Mouse (Mus musculus): ENCODE measurements around the gene Eif2d. TPM values are rescaled to one million over a fixed set of nuclear protein-coding genes. Genes with fewer than 3 reads are reported as not detected.

Eif2d gene
- polyA plus RNA-seq, 1 experiment from 2014 or later, result 55.7 TPM

GRCm38 (mm10) chr1:131199976-131200375 lies 47.0 kb downstream of the Eif2d start:
- no peak overlapping the region for H3K27ac ChIP-seq (ENCODE audit: low read depth, low read length)
- 67% methylated on average over 12 of the region's 12 CpGs for WGBS

DNA sequence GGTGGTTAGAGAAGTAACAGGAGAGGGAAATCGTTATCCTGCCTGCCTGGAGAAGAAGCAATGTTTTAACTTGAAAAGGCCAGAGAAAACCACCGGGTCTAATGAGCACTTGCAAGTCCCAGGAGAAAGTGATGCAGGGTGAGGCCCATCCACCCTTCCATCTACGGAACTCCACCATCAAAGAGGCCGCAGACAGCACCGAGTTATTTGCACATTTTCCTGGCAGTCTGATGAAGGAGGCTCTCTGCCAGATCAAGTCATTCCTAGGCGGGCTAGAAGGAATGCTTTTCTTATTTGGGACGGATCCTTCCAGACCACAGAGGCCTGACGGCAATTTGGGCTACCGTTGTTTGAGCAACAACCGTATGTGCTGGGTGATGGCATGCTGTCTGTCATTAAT lies 47.6 kb downstream of the Eif2d start:
- H3K27me3 ChIP-seq (ENCODE audit: control insufficient read depth, insufficient read depth, low read length), result no peaks in the 10 kb centered on the region
- peak; percentile 56 for DNase-seq (ENCODE audit: low spot score, missing footprints)
- H3K4me3 ChIP-seq (ENCODE audit: low read depth, low read length), result no peak overlapping the region
- no peak overlapping the region for H3K9ac ChIP-seq (ENCODE audit: low read length)
- H3K4me2 ChIP-seq, result no peak overlapping the region
- H3K9me3 ChIP-seq (ENCODE audit: control insufficient read depth, low read length), result no peaks in the 10 kb centered on the region
- no peaks in the 10 kb centered on the region; the same call in 1 of the 2 replicates for H3K4me1 ChIP-seq (ENCODE audit: control insufficient read depth, insufficient read depth, low read length)
- 82% methylated on average over 10 of the region's 10 CpGs for WGBS
- ATAC-seq (ENCODE audit: low FRiP score), result no peak
- no peaks in the 10 kb centered on the region for H3K36me3 ChIP-seq (ENCODE audit: control insufficient read depth, insufficient read depth, low read length)
- no peak overlapping the region for H3K27ac ChIP-seq (ENCODE audit: low read depth, low read length)

More at GRCm38 (mm10) chr1:131199976-131200375, 47.0 kb downstream of the Eif2d start:
- no peak overlapping the region for H3K9ac ChIP-seq (ENCODE audit: low read length)
- no peaks in the 10 kb centered on the region; the same call in 1 of the 2 replicates for H3K4me1 ChIP-seq (ENCODE audit: control insufficient read depth, insufficient read depth, low read length)
- H3K36me3 ChIP-seq (ENCODE audit: control insufficient read depth, insufficient read depth, low read length), result no peaks in the 10 kb centered on the region
- H3K27me3 ChIP-seq (ENCODE audit: control insufficient read depth, insufficient read depth, low read length), result no peaks in the 10 kb centered on the region
- no peak for ATAC-seq (ENCODE audit: low FRiP score)
- no peak overlapping the region for H3K4me3 ChIP-seq (ENCODE audit: low read depth, low read length)
- H3K9me3 ChIP-seq (ENCODE audit: control insufficient read depth, low read length), result no peaks in the 10 kb centered on the region
- DNase-seq (ENCODE audit: low spot score, missing footprints), result peak; percentile 77
- H3K4me2 ChIP-seq, result no peak overlapping the region

DNA sequence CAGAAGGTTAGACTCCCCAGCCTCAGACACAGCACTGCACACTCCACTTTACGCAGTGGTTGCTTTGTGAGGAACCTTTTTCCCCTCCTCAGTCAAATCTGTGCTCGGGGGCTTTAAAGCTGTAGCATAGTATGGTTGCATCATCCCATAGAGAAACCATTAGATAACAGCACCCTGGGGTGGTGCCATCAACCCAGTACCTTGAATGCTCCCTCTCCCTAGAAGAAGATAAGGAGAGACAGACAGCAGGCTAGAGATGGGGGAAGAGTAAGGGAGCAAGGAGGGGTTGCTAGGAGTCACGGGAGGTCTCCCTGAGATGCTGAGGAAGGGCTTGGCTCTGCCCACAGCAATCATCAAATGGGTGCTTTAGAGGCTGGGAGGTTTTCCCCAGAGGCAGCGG lies 48.4 kb downstream of the Eif2d start:
- Histone ChIP-seq H3K27me3 (ENCODE audit: control insufficient read depth, insufficient read depth, low read length) (no peaks in the 10 kb centered on the region), H3K4me2 (no peak overlapping the region), H3K9ac (ENCODE audit: low read length) (no peak overlapping the region), H3K36me3 (ENCODE audit: control insufficient read depth, insufficient read depth, low read length) (no peaks in the 10 kb centered on the region), H3K9me3 (ENCODE audit: control insufficient read depth, low read length) (no peaks in the 10 kb centered on the region), H3K27ac (ENCODE audit: low read depth, low read length) (no peak overlapping the region), H3K4me1 (ENCODE audit: control insufficient read depth, insufficient read depth, low read length) (no peaks in the 10 kb centered on the region; the same call in 1 of the 2 replicates), H3K4me3 (ENCODE audit: low read depth, low read length) (no peak overlapping the region)
- DNase-seq (ENCODE audit: low spot score, missing footprints) (peak; percentile 75), ATAC-seq (ENCODE audit: low FRiP score) (no peak)
- 81% methylated on average over 4 of the region's 4 CpGs for WGBS

DNA sequence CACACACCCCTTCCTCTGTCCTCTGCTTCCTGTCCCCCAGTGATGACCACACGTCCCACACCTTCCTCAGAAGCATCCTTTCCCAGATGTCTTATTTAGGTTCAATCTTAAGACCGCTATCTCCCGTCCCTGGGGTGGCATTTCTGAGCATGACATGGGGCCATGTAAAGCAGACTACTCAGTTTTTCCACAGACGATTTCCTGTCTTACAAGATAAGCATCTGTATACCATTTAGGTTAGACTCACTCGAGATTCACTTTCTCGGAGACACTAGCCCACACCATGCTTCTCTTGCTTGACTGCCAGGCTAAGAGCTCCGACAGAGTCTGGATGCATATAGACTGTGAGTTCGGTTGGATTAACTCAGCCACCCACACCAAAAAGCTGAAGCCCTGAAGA lies 51.5 kb downstream of the Eif2d start:
- DNase-seq (ENCODE audit: low spot score, missing footprints) (peak; percentile 31), ATAC-seq (ENCODE audit: low FRiP score) (no peak)
- 81% methylated on average over 8 of the region's 8 CpGs for WGBS
- H3K4me2 ChIP-seq, result no peak overlapping the region
- no peaks in the 10 kb centered on the region for H3K27me3 ChIP-seq (ENCODE audit: control insufficient read depth, insufficient read depth, low read length)
- H3K9me3 ChIP-seq (ENCODE audit: control insufficient read depth, low read length), result no peaks in the 10 kb centered on the region
- H3K27ac ChIP-seq (ENCODE audit: low read depth, low read length), result no peak overlapping the region
- H3K4me1 ChIP-seq (ENCODE audit: control insufficient read depth, insufficient read depth, low read length), result no peaks in the 10 kb centered on the region
- H3K36me3 ChIP-seq (ENCODE audit: control insufficient read depth, insufficient read depth, low read length), result no peaks in the 10 kb centered on the region
- H3K9ac ChIP-seq (ENCODE audit: low read length), result no peak overlapping the region
- no peak overlapping the region for H3K4me3 ChIP-seq (ENCODE audit: low read depth, low read length)

GRCm38 (mm10) chr1:131206342-131206741 lies 53.4 kb downstream of the Eif2d start:
- Histone ChIP-seq H3K4me1 (ENCODE audit: control insufficient read depth, insufficient read depth, low read length) (no peaks in the 10 kb centered on the region), H3K36me3 (ENCODE audit: control insufficient read depth, insufficient read depth, low read length) (no peaks in the 10 kb centered on the region), H3K9ac (ENCODE audit: low read length) (no peak overlapping the region), H3K9me3 (ENCODE audit: control insufficient read depth, low read length) (no peaks in the 10 kb centered on the region), H3K27me3 (ENCODE audit: control insufficient read depth, insufficient read depth, low read length) (no peaks in the 10 kb centered on the region), H3K4me2 (no peak overlapping the region), H3K4me3 (ENCODE audit: low read depth, low read length) (no peak overlapping the region), H3K27ac (ENCODE audit: low read depth, low read length) (no peak overlapping the region)
- 84% methylated on average over 5 of the region's 5 CpGs for WGBS
- DNase-seq (ENCODE audit: low spot score, missing footprints), result no peak
- ATAC-seq (ENCODE audit: low FRiP score), result no peak

DNA sequence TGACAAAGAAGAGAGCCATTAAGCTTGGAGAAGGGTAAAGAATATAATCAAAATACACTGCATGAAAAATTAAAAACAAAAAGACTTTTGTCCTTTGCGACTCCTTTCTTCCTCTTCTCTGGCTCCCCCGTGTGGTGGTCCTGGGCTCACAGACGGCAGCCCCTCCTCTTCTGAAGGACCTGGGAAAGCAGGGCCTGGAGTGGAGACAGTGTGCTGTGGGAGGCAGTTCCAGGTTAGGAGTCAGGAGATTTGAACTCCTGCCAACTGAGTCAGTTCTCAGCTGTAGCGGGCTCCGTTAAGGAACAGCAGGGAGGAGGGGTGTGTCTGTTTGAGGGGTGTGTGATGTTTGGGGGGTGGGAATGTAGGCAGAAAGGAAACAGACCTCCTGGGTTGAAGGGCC lies 54.5 kb downstream of the Eif2d start:
- peak; percentile 61; the same call in 1 of the 2 replicates for ATAC-seq (ENCODE audit: low FRiP score)

GRCm38 (mm10) chr1:131208081-131208480 lies 55.1 kb downstream of the Eif2d start:
- Histone ChIP-seq H3K36me3 (ENCODE audit: control insufficient read depth, insufficient read depth, low read length) (no peaks in the 10 kb centered on the region), H3K9me3 (ENCODE audit: control insufficient read depth, low read length) (no peaks in the 10 kb centered on the region), H3K4me2 (no peak overlapping the region), H3K9ac (ENCODE audit: low read length) (no peak overlapping the region), H3K27ac (ENCODE audit: low read depth, low read length) (no peak overlapping the region), H3K4me1 (ENCODE audit: control insufficient read depth, insufficient read depth, low read length) (no peaks in the 10 kb centered on the region), H3K4me3 (ENCODE audit: low read depth, low read length) (no peak overlapping the region), H3K27me3 (ENCODE audit: control insufficient read depth, insufficient read depth, low read length) (no peaks in the 10 kb centered on the region)
- 86% methylated on average over 5 of the region's 5 CpGs for WGBS
- ATAC-seq (ENCODE audit: low FRiP score) (no peak), DNase-seq (ENCODE audit: low spot score, missing footprints) (no peak)

More for the DNA sequence above, 54.5 kb downstream of the Eif2d start:
- H3K9me3 ChIP-seq (ENCODE audit: control insufficient read depth, low read length), result no peaks in the 10 kb centered on the region
- H3K4me3 ChIP-seq (ENCODE audit: low read depth, low read length), result no peak overlapping the region
- 14% methylated on average over 5 of the region's 5 CpGs for WGBS
- no peak overlapping the region for H3K4me2 ChIP-seq
- no peaks in the 10 kb centered on the region for H3K4me1 ChIP-seq (ENCODE audit: control insufficient read depth, insufficient read depth, low read length)
- no peak overlapping the region for H3K9ac ChIP-seq (ENCODE audit: low read length)
- H3K36me3 ChIP-seq (ENCODE audit: control insufficient read depth, insufficient read depth, low read length), result no peaks in the 10 kb centered on the region
- no peaks in the 10 kb centered on the region for H3K27me3 ChIP-seq (ENCODE audit: control insufficient read depth, insufficient read depth, low read length)
- H3K27ac ChIP-seq (ENCODE audit: low read depth, low read length), result no peak overlapping the region
- DNase-seq (ENCODE audit: low spot score, missing footprints), result peak; percentile 92

DNA sequence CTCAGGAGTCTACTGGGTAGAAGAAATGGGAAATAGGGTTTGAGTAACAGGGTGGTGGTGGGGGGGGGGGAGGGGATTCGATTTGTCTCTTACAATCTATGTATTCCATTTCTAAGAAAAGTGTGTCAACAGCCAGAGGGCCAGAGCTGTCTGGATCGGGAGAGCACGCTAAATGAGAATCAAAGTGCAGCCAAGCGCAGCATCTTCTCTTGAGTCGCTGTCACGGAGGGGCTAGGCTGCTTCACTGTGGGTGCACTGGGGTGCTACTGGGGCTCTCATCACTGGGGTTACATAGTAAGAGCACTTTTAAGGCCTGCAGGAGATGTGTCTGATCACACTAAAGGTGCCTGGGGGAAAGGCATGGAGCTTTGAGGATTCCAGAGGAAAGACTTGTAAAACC lies 55.8 kb downstream of the Eif2d start:
- Histone ChIP-seq H3K36me3 (ENCODE audit: control insufficient read depth, insufficient read depth, low read length) (no peaks in the 10 kb centered on the region), H3K4me3 (ENCODE audit: low read depth, low read length) (no peak overlapping the region), H3K9me3 (ENCODE audit: control insufficient read depth, low read length) (no peaks in the 10 kb centered on the region), H3K4me2 (no peak overlapping the region), H3K27me3 (ENCODE audit: control insufficient read depth, insufficient read depth, low read length) (no peaks in the 10 kb centered on the region), H3K4me1 (ENCODE audit: control insufficient read depth, insufficient read depth, low read length) (no peaks in the 10 kb centered on the region), H3K27ac (ENCODE audit: low read depth, low read length) (no peak overlapping the region), H3K9ac (ENCODE audit: low read length) (no peak overlapping the region)
- DNase-seq (ENCODE audit: low spot score, missing footprints) (no peak), ATAC-seq (ENCODE audit: low FRiP score) (no peak)
- 66% methylated on average over 6 of the region's 6 CpGs for WGBS

- ATAC-seq (ENCODE audit: low FRiP score), result no peak
- Histone ChIP-seq H3K9me3 (ENCODE audit: control insufficient read depth, low read length) (no peaks in the 10 kb centered on the region), H3K4me1 (ENCODE audit: control insufficient read depth, insufficient read depth, low read length) (no peaks in the 10 kb centered on the region), H3K27ac (ENCODE audit: low read depth, low read length) (no peak overlapping the region), H3K36me3 (ENCODE audit: control insufficient read depth, insufficient read depth, low read length) (no peaks in the 10 kb centered on the region), H3K4me2 (no peak overlapping the region), H3K9ac (ENCODE audit: low read length) (no peak overlapping the region), H3K4me3 (ENCODE audit: low read depth, low read length) (no peak overlapping the region), H3K27me3 (ENCODE audit: control insufficient read depth, insufficient read depth, low read length) (no peaks in the 10 kb centered on the region)
- no peak for DNase-seq (ENCODE audit: low spot score, missing footprints)
- 71% methylated on average over 8 of the region's 8 CpGs for WGBS
Measured at GRCm38 (mm10) chr1:131209971-131210426, 57.0 kb downstream of the Eif2d start.
